Mouse (Mus musculus): ENCODE results near the gene Sh3bp1.

DNA sequence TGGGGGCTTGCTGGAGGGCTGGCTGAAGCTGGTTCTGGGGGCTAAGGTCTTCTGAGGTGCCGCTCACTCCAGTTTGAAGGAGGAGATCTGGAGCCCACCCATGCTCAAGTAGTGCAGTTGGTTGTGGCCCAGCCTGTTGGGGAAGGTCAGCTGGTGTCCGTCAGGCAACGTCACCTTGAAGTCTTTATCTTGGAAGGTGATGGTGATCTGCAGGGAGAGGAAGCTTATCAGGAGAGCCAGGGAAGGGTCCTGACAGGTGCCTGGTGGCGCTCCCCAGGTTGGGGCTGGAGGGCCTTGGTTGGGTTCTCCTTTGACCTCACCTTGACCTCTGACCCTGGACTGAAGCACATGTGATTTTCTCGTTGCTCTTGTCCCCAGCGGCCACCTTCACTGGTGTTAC lies 48.6 kb upstream of the Sh3bp1 start:
- no peak for TF ChIP-seq POLR2A (IDR thresholded peaks at IDR 0.05; ENCODE audit: extremely low read depth, insufficient read depth, low read length)
- no peak for TF ChIP-seq CTCF (IDR thresholded peaks at IDR 0.05; ENCODE audit: extremely low read depth, insufficient read depth, low read length)
